Mouse (Mus musculus): ENCODE measurements at regions not wholly inside any gene's neighbourhood (a gene's known extent, or its start where the extent isn't known, plus 50 kb on each side); places are given as distances from the start of the nearest gene placed in this dataset.
A peak's percentile ranks its signal among the peaks of the same experiment; 100 is the strongest.

GRCm38 (mm10) chr15:68650609-68651008, 2149.9 kb upstream of the Lrrc6 start:
- no peak overlapping the region for H3K4me2 ChIP-seq (ENCODE audit: low read depth, low read length)
- no peaks in the 10 kb centered on the region for H3K4me1 ChIP-seq (ENCODE audit: control insufficient read depth, insufficient read depth, low read length)
- no peaks in the 10 kb centered on the region for H3K9me3 ChIP-seq (ENCODE audit: control insufficient read depth, low read length)
- WGBS, result 42% methylated on average over 2 of the region's 2 CpGs
- no peak overlapping the region for H3K27ac ChIP-seq (ENCODE audit: low read length)
- H3K4me3 ChIP-seq (ENCODE audit: low read length), result no peak overlapping the region
- ATAC-seq, result no peak
- no peaks in the 10 kb centered on the region for H3K36me3 ChIP-seq (ENCODE audit: control insufficient read depth, insufficient read depth, low read length)
- H3K27me3 ChIP-seq (replicated peaks; ENCODE audit: control insufficient read depth, insufficient read depth, low read length), result no peaks in the 10 kb centered on the region
- no peak overlapping the region for H3K9ac ChIP-seq (ENCODE audit: low read depth, low read length)

GRCm38 (mm10) chr15:68650033-68650432, 2149.3 kb upstream of the Lrrc6 start:
- WGBS, result 60% methylated on average over 3 of the region's 3 CpGs
- no peak for ATAC-seq
- no peak overlapping the region for H3K4me2 ChIP-seq (ENCODE audit: low read depth, low read length)

GRCm38 (mm10) chr15:68646865-68647264, 2146.2 kb upstream of the Lrrc6 start:
- no peaks in the 10 kb centered on the region for H3K27me3 ChIP-seq (replicated peaks; ENCODE audit: control insufficient read depth, insufficient read depth, low read length)
- no peak overlapping the region for H3K4me3 ChIP-seq (ENCODE audit: low read length)
- H3K36me3 ChIP-seq (ENCODE audit: control insufficient read depth, insufficient read depth, low read length), result no peaks in the 10 kb centered on the region
- H3K4me1 ChIP-seq (ENCODE audit: control insufficient read depth, insufficient read depth, low read length), result no peaks in the 10 kb centered on the region
- no peaks in the 10 kb centered on the region for H3K9me3 ChIP-seq (ENCODE audit: control insufficient read depth, low read length)
- ATAC-seq, result no peak
- 65% methylated on average over 3 of the region's 3 CpGs for WGBS
- H3K27ac ChIP-seq (ENCODE audit: low read length), result no peak overlapping the region
- H3K9ac ChIP-seq (ENCODE audit: low read depth, low read length), result no peak overlapping the region
- no peak overlapping the region for H3K4me2 ChIP-seq (ENCODE audit: low read depth, low read length)

More at GRCm38 (mm10) chr15:68650033-68650432, 2149.3 kb upstream of the Lrrc6 start:
- Histone ChIP-seq H3K4me3 (ENCODE audit: low read length) (no peak overlapping the region), H3K4me1 (ENCODE audit: control insufficient read depth, insufficient read depth, low read length) (no peaks in the 10 kb centered on the region), H3K36me3 (ENCODE audit: control insufficient read depth, insufficient read depth, low read length) (no peaks in the 10 kb centered on the region), H3K9ac (ENCODE audit: low read depth, low read length) (no peak overlapping the region), H3K27ac (ENCODE audit: low read length) (no peak overlapping the region), H3K9me3 (ENCODE audit: control insufficient read depth, low read length) (no peaks in the 10 kb centered on the region), H3K27me3 (replicated peaks; ENCODE audit: control insufficient read depth, insufficient read depth, low read length) (no peaks in the 10 kb centered on the region)

DNA sequence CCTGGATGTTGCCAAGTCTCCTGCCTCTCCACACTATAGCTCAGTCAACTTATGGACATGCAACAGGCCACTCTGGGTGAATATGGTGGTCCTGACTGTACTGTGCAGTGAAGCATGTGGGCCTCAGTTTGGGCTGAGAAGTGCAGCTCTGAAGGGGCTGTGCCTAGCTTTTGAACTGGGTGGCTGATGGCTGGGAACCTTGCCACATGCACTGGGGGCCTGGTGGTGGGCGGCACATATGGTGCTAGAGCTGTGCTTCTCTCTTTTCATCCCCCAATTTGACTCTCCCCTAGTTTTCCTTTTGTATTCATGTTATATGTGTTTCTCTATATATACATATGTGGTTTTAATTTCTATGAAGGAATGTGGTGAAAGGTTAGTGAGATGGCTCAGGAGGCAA, 2144.2 kb upstream of the Lrrc6 start:
- H3K9me3 ChIP-seq (ENCODE audit: control insufficient read depth, low read length), result no peaks in the 10 kb centered on the region
- H3K27me3 ChIP-seq (replicated peaks; ENCODE audit: control insufficient read depth, insufficient read depth, low read length), result no peaks in the 10 kb centered on the region
- no peaks in the 10 kb centered on the region for H3K36me3 ChIP-seq (ENCODE audit: control insufficient read depth, insufficient read depth, low read length)
- H3K9ac ChIP-seq (ENCODE audit: low read depth, low read length), result no peak overlapping the region
- H3K4me1 ChIP-seq (ENCODE audit: control insufficient read depth, insufficient read depth, low read length), result no peaks in the 10 kb centered on the region
- no peak overlapping the region for H3K4me2 ChIP-seq (ENCODE audit: low read depth, low read length)
- WGBS, result 92% methylated on average over 1 of the region's 1 CpGs
- H3K4me3 ChIP-seq (ENCODE audit: low read length), result no peak overlapping the region
- no peak overlapping the region for H3K27ac ChIP-seq (ENCODE audit: low read length)
- ATAC-seq, result no peak

DNA sequence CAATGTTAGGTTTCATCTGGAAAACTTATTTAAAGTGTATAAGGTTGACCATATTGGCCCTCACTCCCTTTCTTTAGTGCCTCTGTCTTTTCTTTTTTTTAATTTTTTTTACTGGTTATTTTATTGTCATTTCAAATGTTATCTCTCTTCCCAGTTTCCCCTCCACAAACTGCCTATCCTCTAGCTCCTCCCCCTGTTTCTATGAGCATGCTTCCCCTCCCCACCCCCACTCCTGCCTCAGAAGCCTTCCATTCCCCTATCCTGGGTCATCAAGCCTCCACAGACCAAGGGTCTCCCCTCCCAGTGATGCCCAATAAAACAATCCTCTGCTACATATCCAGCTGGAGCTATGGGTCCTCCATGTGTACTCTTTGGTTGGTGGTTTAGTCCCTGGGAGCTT, 2134.9 kb upstream of the Lrrc6 start:
- Histone ChIP-seq H3K36me3 (ENCODE audit: control insufficient read depth, insufficient read depth, low read length) (no peaks in the 10 kb centered on the region), H3K4me2 (ENCODE audit: low read depth, low read length) (no peak overlapping the region), H3K9me3 (ENCODE audit: control insufficient read depth, low read length) (no peaks in the 10 kb centered on the region), H3K27ac (ENCODE audit: low read length) (no peak overlapping the region), H3K4me1 (ENCODE audit: control insufficient read depth, insufficient read depth, low read length) (no peaks in the 10 kb centered on the region), H3K27me3 (replicated peaks; ENCODE audit: control insufficient read depth, insufficient read depth, low read length) (no peaks in the 10 kb centered on the region), H3K4me3 (ENCODE audit: low read length) (no peak overlapping the region), H3K9ac (ENCODE audit: low read depth, low read length) (no peak overlapping the region)
- no peak for ATAC-seq

DNA sequence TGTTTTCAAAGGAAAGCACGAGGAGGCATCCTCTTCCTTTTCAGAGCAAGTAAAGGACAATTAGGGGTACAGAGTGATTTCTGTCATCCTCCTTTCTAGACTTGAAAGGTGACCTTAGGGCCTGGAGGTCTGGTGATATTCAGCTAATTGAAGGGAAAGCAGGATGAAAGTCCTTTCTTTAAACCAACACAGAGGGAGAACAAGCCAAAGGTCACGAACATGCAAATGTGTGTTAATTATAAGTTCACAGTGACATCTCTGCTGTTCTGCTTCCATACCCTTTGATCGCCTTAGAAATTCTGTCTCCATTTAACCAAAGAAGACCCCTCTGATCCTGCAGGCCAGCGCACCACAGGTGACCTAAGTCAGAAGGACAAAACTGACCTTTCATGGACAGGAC, 2126.3 kb upstream of the Lrrc6 start:
- Histone ChIP-seq H3K27ac (ENCODE audit: low read length) (no peak overlapping the region), H3K4me2 (ENCODE audit: low read depth, low read length) (no peak overlapping the region), H3K4me3 (ENCODE audit: low read length) (no peak overlapping the region), H3K36me3 (ENCODE audit: control insufficient read depth, insufficient read depth, low read length) (no peaks in the 10 kb centered on the region), H3K9me3 (ENCODE audit: control insufficient read depth, low read length) (no peaks in the 10 kb centered on the region), H3K9ac (ENCODE audit: low read depth, low read length) (no peak overlapping the region), H3K4me1 (ENCODE audit: control insufficient read depth, insufficient read depth, low read length) (no peaks in the 10 kb centered on the region), H3K27me3 (replicated peaks; ENCODE audit: control insufficient read depth, insufficient read depth, low read length) (no peaks in the 10 kb centered on the region)
- ATAC-seq, result no peak
- WGBS, result 82% methylated on average over 4 of the region's 4 CpGs

GRCm38 (mm10) chr15:68624831-68625230, 2124.1 kb upstream of the Lrrc6 start:
- no peaks in the 10 kb centered on the region for H3K27me3 ChIP-seq (replicated peaks; ENCODE audit: control insufficient read depth, insufficient read depth, low read length)
- no peak overlapping the region for H3K4me3 ChIP-seq (ENCODE audit: low read length)
- no peak overlapping the region for H3K27ac ChIP-seq (ENCODE audit: low read length)
- no peak overlapping the region for H3K9ac ChIP-seq (ENCODE audit: low read depth, low read length)
- no peaks in the 10 kb centered on the region for H3K9me3 ChIP-seq (ENCODE audit: control insufficient read depth, low read length)
- no peak overlapping the region for H3K4me2 ChIP-seq (ENCODE audit: low read depth, low read length)
- no peaks in the 10 kb centered on the region for H3K36me3 ChIP-seq (ENCODE audit: control insufficient read depth, insufficient read depth, low read length)
- no peak for ATAC-seq
- no peaks in the 10 kb centered on the region for H3K4me1 ChIP-seq (ENCODE audit: control insufficient read depth, insufficient read depth, low read length)
- WGBS, result 56% methylated on average over 3 of the region's 3 CpGs

- Histone ChIP-seq H3K9ac (ENCODE audit: low read depth, low read length) (no peak overlapping the region), H3K4me1 (ENCODE audit: control insufficient read depth, insufficient read depth, low read length) (no peaks in the 10 kb centered on the region), H3K27ac (ENCODE audit: low read length) (no peak overlapping the region), H3K9me3 (ENCODE audit: control insufficient read depth, low read length) (no peaks in the 10 kb centered on the region), H3K36me3 (ENCODE audit: control insufficient read depth, insufficient read depth, low read length) (no peaks in the 10 kb centered on the region), H3K27me3 (replicated peaks; ENCODE audit: control insufficient read depth, insufficient read depth, low read length) (no peaks in the 10 kb centered on the region), H3K4me3 (ENCODE audit: low read length) (no peak overlapping the region), H3K4me2 (ENCODE audit: low read depth, low read length) (no peak overlapping the region)
- 61% methylated on average over 6 of the region's 6 CpGs for WGBS
- no peak for ATAC-seq
Measured at GRCm38 (mm10) chr15:68620417-68621214, 2119.9 kb upstream of the Lrrc6 start.

DNA sequence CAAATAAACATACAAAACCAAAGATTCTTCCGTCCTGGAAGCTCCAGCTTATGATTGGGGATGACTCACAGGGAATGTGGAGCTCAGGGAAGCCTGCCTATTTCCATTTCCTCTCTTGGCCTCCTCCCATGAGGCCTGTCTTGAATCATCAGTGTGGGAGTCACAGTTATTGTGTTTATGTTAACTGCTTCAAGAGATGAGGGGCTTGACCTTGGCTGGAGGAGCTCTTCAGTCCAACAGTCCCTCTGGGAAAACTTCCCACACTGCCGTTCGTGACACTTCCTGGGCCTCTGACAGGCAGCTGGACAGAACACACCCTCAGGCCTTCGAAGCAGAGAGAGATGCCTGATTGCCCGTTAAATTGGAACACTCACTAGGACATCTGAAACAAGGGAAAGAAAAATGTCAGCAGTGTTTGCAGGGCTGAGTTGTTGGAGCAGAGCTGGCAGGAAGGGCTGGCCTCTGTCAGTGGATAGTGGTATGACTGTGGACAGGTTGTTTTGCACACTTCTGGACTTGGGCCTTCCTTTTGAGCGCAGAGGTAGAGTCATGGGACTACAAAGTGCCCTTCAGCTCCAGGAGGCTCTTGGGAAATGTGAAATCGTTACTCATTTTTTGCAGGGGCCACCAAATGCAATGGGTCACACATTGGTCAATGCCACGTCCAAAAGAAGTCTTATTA, 2105.5 kb upstream of the Lrrc6 start:
- H3K36me3 ChIP-seq (ENCODE audit: control insufficient read depth, insufficient read depth, low read length), result no peaks in the 10 kb centered on the region
- peak; percentile 64 for ATAC-seq
- H3K4me2 ChIP-seq (ENCODE audit: low read depth, low read length), result no peak overlapping the region
- H3K4me3 ChIP-seq (ENCODE audit: low read length), result no peak overlapping the region
- no peaks in the 10 kb centered on the region for H3K9me3 ChIP-seq (ENCODE audit: control insufficient read depth, low read length)
- H3K4me1 ChIP-seq (ENCODE audit: control insufficient read depth, insufficient read depth, low read length), result no peaks in the 10 kb centered on the region
- H3K27me3 ChIP-seq (replicated peaks; ENCODE audit: control insufficient read depth, insufficient read depth, low read length), result no peaks in the 10 kb centered on the region
- no peak overlapping the region for H3K27ac ChIP-seq (ENCODE audit: low read length)
- no peak overlapping the region for H3K9ac ChIP-seq (ENCODE audit: low read depth, low read length)
- WGBS, result 43% methylated on average over 8 of the region's 8 CpGs
